7 mouse cellular contexts compared by ENCODE assay signal in genomic region chr5:120612822-120613604, GRCm38 (mm10). TPM values are rescaled to one million over a fixed set of nuclear protein-coding genes. Genes with fewer than 3 reads are reported as not detected.
DNase-seq lines count a peak whose midpoint lies in the region; ATAC-seq and TF ChIP-seq lines count a peak whose summit lies in the region.

No protein-coding gene starts in this region.

- H3K4me1 ChIP-seq in embryonic facial prominence, embryonic 10.5 days: peaks cover 19% of the 10 kb centered on the region
- no peaks in the 10 kb centered on the region for H3K4me1 ChIP-seq in intestine, postnatal 0 days (replicated peaks; ENCODE audit: control insufficient read depth, insufficient read depth, low read length)
- H3K4me1 ChIP-seq in midbrain, embryonic 12.5 days: peaks cover 17% of the 10 kb centered on the region
- peaks cover 7% of the 10 kb centered on the region for H3K4me1 ChIP-seq in small intestine, adult 2 months (ENCODE audit: control insufficient read depth, insufficient read depth, insufficient read length, low read length)

- peak overlapping the region; percentile 72 for H3K9ac ChIP-seq in intestine, postnatal 0 days (ENCODE audit: low read depth, low read length)
- peak overlapping the region; percentile 67 for H3K9ac ChIP-seq in midbrain, embryonic 12.5 days (replicated peaks)

- intact Hi-C loops in left cerebral cortex, postnatal 4 days (cut with DNase I): no loop called here

- peak overlapping the region; percentile 93 for H3K4me2 ChIP-seq in intestine, postnatal 0 days (replicated peaks; ENCODE audit: low read depth)
- peak overlapping the region; percentile 89 for H3K4me2 ChIP-seq in midbrain, embryonic 12.5 days (replicated peaks)

- TF ChIP-seq POLR2A in small intestine, adult 2 months (IDR thresholded peaks at IDR 0.05; ENCODE audit: low read depth, low read length): peak; percentile 65; the same call in 1 of the 2 replicates

- peak overlapping the region; percentile 78 for H3K4me3 ChIP-seq in embryonic facial prominence, embryonic 10.5 days
- peak overlapping the region; percentile 59 for H3K4me3 ChIP-seq in intestine, postnatal 0 days (ENCODE audit: low read depth, low read length)
- peak overlapping the region; percentile 70 for H3K4me3 ChIP-seq in midbrain, embryonic 12.5 days
- peak overlapping the region; percentile 78 for H3K4me3 ChIP-seq in small intestine, adult 2 months (ENCODE audit: low read depth, low read length)

- H3K27ac ChIP-seq in embryonic facial prominence, embryonic 10.5 days (replicated peaks): peak overlapping the region; percentile 96
- H3K27ac ChIP-seq in intestine, postnatal 0 days (ENCODE audit: low read depth, low read length): peak overlapping the region; percentile 82
- H3K27ac ChIP-seq in midbrain, embryonic 12.5 days (replicated peaks): peak overlapping the region; percentile 80
- peak overlapping the region; percentile 92 for H3K27ac ChIP-seq in small intestine, adult 2 months (ENCODE audit: insufficient read depth, low read depth, low read length)

- peak; percentile 99 for DNase-seq in adrenal gland, postnatal 10 days
- DNase-seq in embryonic facial prominence, embryonic 10.5 days (ENCODE audit: low spot score): peak; percentile 100
- peak; percentile 93 for DNase-seq in gonadal fat pad, adult 2 months (ENCODE audit: low read depth)
- peak; percentile 100 for DNase-seq in left cerebral cortex, postnatal 4 days

- peaks cover 7% of the 10 kb centered on the region for H3K9me3 ChIP-seq in embryonic facial prominence, embryonic 10.5 days
- no peaks in the 10 kb centered on the region for H3K9me3 ChIP-seq in intestine, postnatal 0 days (ENCODE audit: control insufficient read depth)
- H3K9me3 ChIP-seq in midbrain, embryonic 12.5 days: no peaks in the 10 kb centered on the region

- H3K36me3 ChIP-seq in embryonic facial prominence, embryonic 10.5 days (replicated peaks): peaks cover 59% of the 10 kb centered on the region
- peaks cover 23% of the 10 kb centered on the region for H3K36me3 ChIP-seq in intestine, postnatal 0 days (ENCODE audit: control insufficient read depth, insufficient read depth)
- peaks cover 46% of the 10 kb centered on the region for H3K36me3 ChIP-seq in midbrain, embryonic 12.5 days
- peaks cover 6% of the 10 kb centered on the region; the same call in 1 of the 2 replicates for H3K36me3 ChIP-seq in small intestine, adult 2 months (ENCODE audit: control insufficient read depth, insufficient read depth, low read length)

- WGBS in embryonic facial prominence, embryonic 10.5 days: under 1% methylated on average over 69 of the region's 69 CpGs
- WGBS in intestine, postnatal 0 days: under 1% methylated on average over 69 of the region's 69 CpGs
- under 1% methylated on average over 69 of the region's 69 CpGs for WGBS in midbrain, embryonic 12.5 days
- 1% methylated on average over 69 of the region's 69 CpGs for WGBS in small intestine, adult 2 months

- peak; percentile 94 for ATAC-seq in intestine, postnatal 0 days
- peak; percentile 91 for ATAC-seq in midbrain, embryonic 12.5 days (ENCODE audit: low FRiP score, low read depth)

- H3K27me3 ChIP-seq in embryonic facial prominence, embryonic 10.5 days (replicated peaks; ENCODE audit: low read depth, poor library complexity, severe bottlenecking): no peaks in the 10 kb centered on the region
- no peaks in the 10 kb centered on the region for H3K27me3 ChIP-seq in intestine, postnatal 0 days (replicated peaks; ENCODE audit: control insufficient read depth, insufficient read depth, low read length)
- H3K27me3 ChIP-seq in midbrain, embryonic 12.5 days: no peaks in the 10 kb centered on the region
- H3K27me3 ChIP-seq in small intestine, adult 2 months (ENCODE audit: control insufficient read depth, insufficient read depth, low read length): no peaks in the 10 kb centered on the region

- TF ChIP-seq CTCF in intestine, postnatal 0 days (IDR thresholded peaks at IDR 0.05; ENCODE audit: low read depth): no peak
- no peak for TF ChIP-seq CTCF in small intestine, adult 2 months (IDR thresholded peaks at IDR 0.05; ENCODE audit: extremely low read depth, insufficient read length, insufficient replicate concordance, low read depth, low read length)

RNA-seq across cellular contexts. Expression of gene Ddx54, which starts 0.5 kb away (rescaled TPM):
- 10 to 100 TPM; 36.0 to 36.1 TPM for total RNA-seq in adrenal gland, postnatal 10 days (2021)
- 62.3 and 64.3 TPM in 2 replicates for polyA plus RNA-seq in embryonic facial prominence, embryonic 10.5 days (2016; fragmentation: Nextera tagmentation; extraction: Ambion mirVana)
- polyA plus RNA-seq in gonadal fat pad, adult 2 months (2012; rRNA removed): 34.2 and 37.0 TPM in 2 replicates
- 19.9 and 20.9 TPM in 2 replicates for polyA plus RNA-seq in intestine, postnatal 0 days (2015; fragmentation: Nextera tagmentation; extraction: Ambion mirVana)
- 10 to 100 TPM; 52.0 to 55.4 TPM for total RNA-seq in left cerebral cortex, postnatal 4 days (2021)
- polyA plus RNA-seq in midbrain, embryonic 12.5 days (2016; fragmentation: Nextera tagmentation; extraction: Ambion mirVana): 51.8 and 53.0 TPM in 2 replicates
- 23.1 and 44.6 TPM in 2 replicates for polyA plus RNA-seq in small intestine, adult 2 months (2012; rRNA removed)

RNA-seq across cellular contexts. Expression of gene Rita1, which starts 0.6 kb away (rescaled TPM):
- 10 to 100 TPM; 12.9 to 17.4 TPM for total RNA-seq in adrenal gland, postnatal 10 days (2021)
- polyA plus RNA-seq in embryonic facial prominence, embryonic 10.5 days (2016; fragmentation: Nextera tagmentation; extraction: Ambion mirVana): 19.4 and 20.1 TPM in 2 replicates
- polyA plus RNA-seq in gonadal fat pad, adult 2 months (2012; rRNA removed): 15.6 and 17.8 TPM in 2 replicates
- polyA plus RNA-seq in intestine, postnatal 0 days (2015; fragmentation: Nextera tagmentation; extraction: Ambion mirVana): 6.1 and 7.5 TPM in 2 replicates
- total RNA-seq in left cerebral cortex, postnatal 4 days (2021): 10 to 100 TPM; 22.7 to 26.0 TPM
- polyA plus RNA-seq in midbrain, embryonic 12.5 days (2016; fragmentation: Nextera tagmentation; extraction: Ambion mirVana): 15.5 and 16.0 TPM in 2 replicates
- polyA plus RNA-seq in small intestine, adult 2 months (2012; rRNA removed): 6.9 and 12.1 TPM in 2 replicates

RNA-seq across cellular contexts. Expression of gene Cfap73, which starts 21.0 kb away (rescaled TPM):
- under 1 TPM in 1 of 2 experiments, not detected in 1; 0.42 TPM for total RNA-seq in adrenal gland, postnatal 10 days (2021)
- polyA plus RNA-seq in embryonic facial prominence, embryonic 10.5 days (2016; fragmentation: Nextera tagmentation; extraction: Ambion mirVana): 0.27 TPM in 1 of 2 replicates, not detected in the other
- 0.24 and 0.65 TPM in 2 replicates for polyA plus RNA-seq in gonadal fat pad, adult 2 months (2012; rRNA removed)
- not detected in 2 replicates for polyA plus RNA-seq in intestine, postnatal 0 days (2015; fragmentation: Nextera tagmentation; extraction: Ambion mirVana)
- under 1 TPM in 1 of 2 experiments, not detected in 1; 0.40 TPM for total RNA-seq in left cerebral cortex, postnatal 4 days (2021)
- polyA plus RNA-seq in midbrain, embryonic 12.5 days (2016; fragmentation: Nextera tagmentation; extraction: Ambion mirVana): not detected in 2 replicates
- not detected in 2 replicates for polyA plus RNA-seq in small intestine, adult 2 months (2012; rRNA removed)

RNA-seq across cellular contexts. Expression of gene Iqcd, which starts 24.2 kb away (rescaled TPM):
- total RNA-seq in adrenal gland, postnatal 10 days (2021): under 1 TPM; 0.42 to 0.51 TPM
- polyA plus RNA-seq in embryonic facial prominence, embryonic 10.5 days (2016; fragmentation: Nextera tagmentation; extraction: Ambion mirVana): 0.65 and 0.81 TPM in 2 replicates
- polyA plus RNA-seq in gonadal fat pad, adult 2 months (2012; rRNA removed): 2.3 and 3.1 TPM in 2 replicates
- polyA plus RNA-seq in intestine, postnatal 0 days (2015; fragmentation: Nextera tagmentation; extraction: Ambion mirVana): 0.30 and 0.47 TPM in 2 replicates
- under 1 TPM; 0.58 to 0.64 TPM for total RNA-seq in left cerebral cortex, postnatal 4 days (2021)
- 0.60 and 1.7 TPM in 2 replicates for polyA plus RNA-seq in midbrain, embryonic 12.5 days (2016; fragmentation: Nextera tagmentation; extraction: Ambion mirVana)
- polyA plus RNA-seq in small intestine, adult 2 months (2012; rRNA removed): 0.15 and 0.25 TPM in 2 replicates

RNA-seq across cellular contexts. Expression of gene Tpcn1, which starts 24.5 kb away (rescaled TPM):
- total RNA-seq in adrenal gland, postnatal 10 days (2021): 10 to 100 TPM; 53.1 to 60.4 TPM
- polyA plus RNA-seq in embryonic facial prominence, embryonic 10.5 days (2016; fragmentation: Nextera tagmentation; extraction: Ambion mirVana): 11.9 and 12.3 TPM in 2 replicates
- polyA plus RNA-seq in gonadal fat pad, adult 2 months (2012; rRNA removed): 68.0 and 79.0 TPM in 2 replicates
- polyA plus RNA-seq in intestine, postnatal 0 days (2015; fragmentation: Nextera tagmentation; extraction: Ambion mirVana): 31.5 and 35.6 TPM in 2 replicates
- 10 to 100 TPM; 42.0 to 44.1 TPM for total RNA-seq in left cerebral cortex, postnatal 4 days (2021)
- 12.9 and 14.2 TPM in 2 replicates for polyA plus RNA-seq in midbrain, embryonic 12.5 days (2016; fragmentation: Nextera tagmentation; extraction: Ambion mirVana)
- 48.5 and 115 TPM in 2 replicates for polyA plus RNA-seq in small intestine, adult 2 months (2012; rRNA removed)

Comparison
In these comparisons a context has a peak if more than half of its experiments do, and no peak if none do; other contexts are left out.
1. Peak in every context shown above with its lines: DNase-seq, ATAC-seq, H3K4me3 ChIP-seq and H3K27ac ChIP-seq.